Mouse (Mus musculus): ENCODE data around the gene Slc51b. TPM values are rescaled to one million over a fixed set of nuclear protein-coding genes. Genes with fewer than 3 reads are reported as not detected.

The Slc51b gene
- polyA plus RNA-seq, 2 experiments from 2014 or later = not detected

DNA sequence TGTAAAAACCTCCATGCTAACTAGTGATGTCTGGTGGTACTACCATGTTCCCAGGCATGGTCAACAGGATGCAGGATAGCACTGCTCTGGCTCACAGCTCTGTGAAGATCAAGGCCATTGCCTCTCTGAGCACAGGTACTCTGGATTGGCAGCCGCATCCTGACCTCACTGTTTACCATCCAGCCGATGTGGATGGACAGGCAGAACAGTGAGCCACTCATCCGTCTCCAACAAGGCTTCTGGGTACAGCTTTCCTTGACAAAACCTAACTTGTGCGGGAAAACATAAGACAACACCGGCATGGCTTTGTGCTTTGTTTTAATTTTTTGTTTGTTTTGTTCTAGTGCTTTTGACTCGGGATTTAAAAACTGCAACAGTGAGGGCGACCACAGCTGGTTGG lies 57.0 kb downstream of the Slc51b start:
- ATAC-seq = no peak

DNA sequence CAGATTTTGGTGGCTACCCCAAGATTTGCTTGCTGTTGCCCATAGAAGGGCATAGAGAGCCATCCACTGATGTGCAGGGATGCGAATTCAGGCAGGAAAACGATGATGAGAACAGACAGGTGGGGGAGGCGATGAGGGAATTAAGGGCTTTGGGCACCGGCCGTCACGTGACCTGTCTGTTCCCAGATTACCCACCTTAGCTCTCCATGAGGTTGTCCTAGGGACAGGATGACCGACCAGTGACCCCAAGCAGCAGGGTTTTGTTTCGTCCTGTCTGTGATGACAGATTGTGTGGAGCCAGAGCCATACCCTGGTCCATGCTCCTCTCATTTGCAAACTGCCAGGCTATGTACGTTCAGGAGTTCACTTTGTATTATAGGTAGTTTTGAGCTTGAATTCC lies 59.1 kb downstream of the Slc51b start:
- ATAC-seq = no peak

Other genes with a start within 250 kb of the Slc51b start
- 1 to 10 TPM; 5.7 to 6.6 TPM for gene Parp16, start 227.6 kb downstream of the Slc51b start, polyA plus RNA-seq (2017; shearing (Covaris generic))
- not detected for gene Cilp, start 157.8 kb downstream of the Slc51b start, polyA plus RNA-seq (2017; shearing (Covaris generic))
- gene Clpx, start 128.7 kb downstream of the Slc51b start, polyA plus RNA-seq (2017; shearing (Covaris generic)) = 10 to 100 TPM; 35.1 to 35.3 TPM
- gene Pdcd7, start 76.9 kb downstream of the Slc51b start, polyA plus RNA-seq (2017; shearing (Covaris generic)) = 1 to 10 TPM; 4.1 to 5.0 TPM
- gene Ubap1l, start 61.9 kb downstream of the Slc51b start, polyA plus RNA-seq (2017; shearing (Covaris generic)) = not detected
- gene Kbtbd13, start 31.3 kb downstream of the Slc51b start, polyA plus RNA-seq (2017; shearing (Covaris generic)) = not detected
- gene Rasl12, start 24.4 kb downstream of the Slc51b start, polyA plus RNA-seq (2017; shearing (Covaris generic)) = under 1 TPM in 1 of 2 experiments, not detected in 1; 0.19 TPM
- 10 to 100 TPM; 23.1 to 29.6 TPM for gene Mtfmt, start 12.8 kb upstream of the Slc51b start, polyA plus RNA-seq (2017; shearing (Covaris generic))
- 10 to 100 TPM; 73.7 to 88.9 TPM for gene Spg21, start 38.0 kb upstream of the Slc51b start, polyA plus RNA-seq (2017; shearing (Covaris generic))
- under 1 TPM in 1 of 2 experiments, not detected in 1; 0.37 TPM for gene Ankdd1a, start 97.2 kb upstream of the Slc51b start, polyA plus RNA-seq (2017; shearing (Covaris generic))
- 10 to 100 TPM; 48.8 to 64.6 TPM for gene Plekho2, start 157.1 kb upstream of the Slc51b start, polyA plus RNA-seq (2017; shearing (Covaris generic))
- gene Pif1, start 164.2 kb upstream of the Slc51b start, polyA plus RNA-seq (2017; shearing (Covaris generic)) = 1 to 10 TPM; 2.4 to 2.6 TPM
- gene Rbpms2, start 206.7 kb upstream of the Slc51b start, polyA plus RNA-seq (2017; shearing (Covaris generic)) = 1 to 10 TPM in 1 of 2 experiments, under 1 TPM in 1; 0.65 to 1.1 TPM
- 10 to 100 TPM; 32.3 to 36.5 TPM for gene Oaz2, start 245.0 kb upstream of the Slc51b start, polyA plus RNA-seq (2017; shearing (Covaris generic))

Data from activated CD4-positive, CD25-positive, alpha-beta regulatory T cell, adult 4 months (primary cell).